Mouse (Mus musculus) brain, embryonic 14.5 days (tissue): Measurements from ENCODE around the gene Olfr544.

Experiments
- CTCF ChIP-seq: fragments of 200-500 bp; IDR thresholded peaks from 2 replicates; pipeline ENCODE4 v1.5.1; 2012; ENCODE audit warnings: inconsistent platforms, mild to moderate bottlenecking, moderate library complexity, borderline replicate concordance; ENCODE audit not compliant: insufficient read depth, insufficient read length; ENCODE audit errors: extremely low read depth
- POLR2A ChIP-seq: fragments of 200-500 bp; IDR thresholded peaks from 2 replicates; pipeline ENCODE4 v1.6.1; 2012; ENCODE audit warnings: mild to moderate bottlenecking, inconsistent platforms, borderline replicate concordance; ENCODE audit not compliant: poor library complexity, insufficient read depth, insufficient read length, severe bottlenecking; ENCODE audit errors: extremely low read depth

- no peak for TF ChIP-seq POLR2A
- no peak for TF ChIP-seq CTCF
Observed at GRCm38 (mm10) chr7:102440822-102441656, 47.1 kb downstream of the Olfr544 start.
